Mouse (Mus musculus): Measurements from ENCODE around the gene Them5. TPM values are rescaled to one million over a fixed set of nuclear protein-coding genes. Genes with fewer than 3 reads are reported as not detected.

Them5 gene
- total and polyA plus RNA-seq, 2 experiments from 2014 or later, result not detected

DNA sequence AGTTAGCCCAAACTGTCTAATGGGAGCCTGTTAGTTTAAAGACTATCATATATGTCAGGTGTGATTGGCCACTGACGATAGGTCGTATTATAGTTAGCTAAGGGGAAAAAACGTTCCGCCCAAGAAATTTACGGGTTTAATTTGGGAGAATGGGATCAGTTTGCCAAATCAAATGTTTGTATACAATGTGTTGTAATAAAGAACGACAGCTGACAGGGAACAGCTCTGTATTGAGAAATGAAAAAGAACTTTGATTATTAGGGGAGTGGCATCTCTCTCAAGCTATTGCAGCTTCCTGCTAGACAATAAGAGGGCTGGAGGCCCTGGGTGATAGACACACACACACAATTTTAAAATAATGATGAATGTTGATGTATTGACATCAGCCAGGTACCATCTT lies 31.0 kb upstream of the Them5 start:
- TF ChIP-seq CTCF (IDR thresholded peaks at IDR 0.05; ENCODE audit: low read depth) (no peak), EP300 (IDR thresholded peaks at IDR 0.05; ENCODE audit: low read depth) (no peak)
- ATAC-seq (ENCODE audit: insufficient read depth, low read depth), result no peak
- WGBS, result 75% methylated on average over 6 of the region's 6 CpGs
- H3K9ac ChIP-seq (replicated peaks; ENCODE audit: low read depth, low read length), result peak overlapping the region; percentile 71; the same call in 1 of the 2 replicates
- no peaks in the 10 kb centered on the region for H3K9me3 ChIP-seq (replicated peaks; ENCODE audit: control insufficient read depth, low read length)
- peaks cover 12% of the 10 kb centered on the region for H3K4me1 ChIP-seq (ENCODE audit: control insufficient read depth, insufficient read depth)
- peak overlapping the region; percentile 73 for H3K4me3 ChIP-seq (ENCODE audit: low read depth, low read length)
- DNase-seq (ENCODE audit: low spot score), result no peak
- no peak overlapping the region for H3K27ac ChIP-seq (ENCODE audit: low read depth)
- no peaks in the 10 kb centered on the region for H3K27me3 ChIP-seq (ENCODE audit: control insufficient read depth, insufficient read depth, low read length)
- peak overlapping the region; percentile 80 for H3K4me2 ChIP-seq (ENCODE audit: low read depth, low read length)
- no peaks in the 10 kb centered on the region for H3K36me3 ChIP-seq (replicated peaks; ENCODE audit: control insufficient read depth, insufficient read depth, low read length)

DNA sequence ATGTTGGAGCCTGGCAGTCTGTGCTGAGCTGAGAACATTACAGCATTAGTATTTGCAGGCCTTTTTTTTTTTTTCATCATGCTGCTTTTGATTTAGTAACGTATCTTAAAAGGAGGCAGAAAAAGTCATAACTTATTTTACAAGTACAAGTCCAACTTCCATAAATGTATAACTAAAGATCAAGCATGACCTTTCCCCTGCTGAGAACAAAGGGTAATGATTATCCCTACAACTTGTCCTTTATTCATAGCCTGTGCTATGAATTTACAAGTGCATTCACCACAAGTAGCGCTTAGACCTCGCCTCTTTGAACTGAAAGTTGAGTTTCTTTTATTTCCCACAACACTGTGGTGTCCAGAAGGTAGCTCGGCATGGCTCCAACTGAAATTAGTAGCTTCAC lies 30.5 kb upstream of the Them5 start:
- Histone ChIP-seq H3K27ac (ENCODE audit: low read depth) (no peak overlapping the region), H3K4me1 (ENCODE audit: control insufficient read depth, insufficient read depth) (peaks cover 12% of the 10 kb centered on the region), H3K27me3 (ENCODE audit: control insufficient read depth, insufficient read depth, low read length) (no peaks in the 10 kb centered on the region), H3K36me3 (replicated peaks; ENCODE audit: control insufficient read depth, insufficient read depth, low read length) (no peaks in the 10 kb centered on the region), H3K4me3 (ENCODE audit: low read depth, low read length) (no peak overlapping the region), H3K9me3 (replicated peaks; ENCODE audit: control insufficient read depth, low read length) (no peaks in the 10 kb centered on the region), H3K4me2 (ENCODE audit: low read depth, low read length) (0 out of 2 replicates have a peak overlapping the region, but pooled peaks have one; percentile 80), H3K9ac (replicated peaks; ENCODE audit: low read depth, low read length) (no peak overlapping the region)
- TF ChIP-seq CTCF (IDR thresholded peaks at IDR 0.05; ENCODE audit: low read depth) (no peak), EP300 (IDR thresholded peaks at IDR 0.05; ENCODE audit: low read depth) (no peak)
- ATAC-seq (ENCODE audit: insufficient read depth, low read depth), result no peak
- no peak for DNase-seq (ENCODE audit: low spot score)
- WGBS, result 90% methylated on average over 4 of the region's 4 CpGs

- Histone ChIP-seq H3K36me3 (replicated peaks; ENCODE audit: control insufficient read depth, insufficient read depth, low read length) (peaks cover 27% of the 10 kb centered on the region), H3K27ac (ENCODE audit: low read depth) (no peak overlapping the region), H3K4me3 (ENCODE audit: low read depth, low read length) (no peak overlapping the region), H3K9ac (replicated peaks; ENCODE audit: low read depth, low read length) (no peak overlapping the region), H3K9me3 (replicated peaks; ENCODE audit: control insufficient read depth, low read length) (no peaks in the 10 kb centered on the region), H3K27me3 (ENCODE audit: control insufficient read depth, insufficient read depth, low read length) (no peaks in the 10 kb centered on the region), H3K4me2 (ENCODE audit: low read depth, low read length) (no peak overlapping the region), H3K4me1 (ENCODE audit: control insufficient read depth, insufficient read depth) (no peaks in the 10 kb centered on the region)
- TF ChIP-seq EP300 (IDR thresholded peaks at IDR 0.05; ENCODE audit: low read depth) (no peak), CTCF (IDR thresholded peaks at IDR 0.05; ENCODE audit: low read depth) (peak; percentile 26; the same call in 1 of the 2 replicates)
- 64% methylated on average over 3 of the region's 3 CpGs for WGBS
- ATAC-seq (ENCODE audit: insufficient read depth, low read depth), result no peak
- DNase-seq (ENCODE audit: low spot score), result no peak
Measured at GRCm38 (mm10) chr3:94328681-94329080, 13.2 kb upstream of the Them5 start.

GRCm38 (mm10) chr3:94334442-94334841 lies 7.5 kb upstream of the Them5 start:
- DNase-seq (ENCODE audit: low spot score), result no peak
- ATAC-seq (ENCODE audit: insufficient read depth, low read depth), result no peak
- TF ChIP-seq CTCF (IDR thresholded peaks at IDR 0.05; ENCODE audit: low read depth) (no peak), EP300 (IDR thresholded peaks at IDR 0.05; ENCODE audit: low read depth) (no peak)
- Histone ChIP-seq H3K9ac (replicated peaks; ENCODE audit: low read depth, low read length) (no peak overlapping the region), H3K4me3 (ENCODE audit: low read depth, low read length) (no peak overlapping the region), H3K36me3 (replicated peaks; ENCODE audit: control insufficient read depth, insufficient read depth, low read length) (peaks cover 10% of the 10 kb centered on the region; the same call in 1 of the 2 replicates), H3K4me2 (ENCODE audit: low read depth, low read length) (no peak overlapping the region), H3K4me1 (ENCODE audit: control insufficient read depth, insufficient read depth) (no peaks in the 10 kb centered on the region), H3K9me3 (replicated peaks; ENCODE audit: control insufficient read depth, low read length) (no peaks in the 10 kb centered on the region), H3K27me3 (ENCODE audit: control insufficient read depth, insufficient read depth, low read length) (no peaks in the 10 kb centered on the region), H3K27ac (ENCODE audit: low read depth) (no peak overlapping the region)
- 83% methylated on average over 4 of the region's 4 CpGs for WGBS

GRCm38 (mm10) chr3:94338522-94338921 lies 3.4 kb upstream of the Them5 start:
- no peak overlapping the region for H3K27ac ChIP-seq (ENCODE audit: low read depth)
- H3K36me3 ChIP-seq (replicated peaks; ENCODE audit: control insufficient read depth, insufficient read depth, low read length), result no peaks in the 10 kb centered on the region
- ATAC-seq (ENCODE audit: insufficient read depth, low read depth), result no peak
- H3K27me3 ChIP-seq (ENCODE audit: control insufficient read depth, insufficient read depth, low read length), result no peaks in the 10 kb centered on the region
- no peaks in the 10 kb centered on the region for H3K4me1 ChIP-seq (ENCODE audit: control insufficient read depth, insufficient read depth)
- DNase-seq (ENCODE audit: low spot score), result no peak
- no peak overlapping the region for H3K4me3 ChIP-seq (ENCODE audit: low read depth, low read length)
- H3K9me3 ChIP-seq (replicated peaks; ENCODE audit: control insufficient read depth, low read length), result no peaks in the 10 kb centered on the region
- H3K9ac ChIP-seq (replicated peaks; ENCODE audit: low read depth, low read length), result no peak overlapping the region
- WGBS, result 73% methylated on average over 3 of the region's 3 CpGs
- TF ChIP-seq EP300 (IDR thresholded peaks at IDR 0.05; ENCODE audit: low read depth), result no peak
- no peak for TF ChIP-seq CTCF (IDR thresholded peaks at IDR 0.05; ENCODE audit: low read depth)
- no peak overlapping the region for H3K4me2 ChIP-seq (ENCODE audit: low read depth, low read length)

GRCm38 (mm10) chr3:94342552-94342951 lies 653 bp downstream of the Them5 start:
- Histone ChIP-seq H3K4me3 (ENCODE audit: low read depth, low read length) (no peak overlapping the region), H3K36me3 (replicated peaks; ENCODE audit: control insufficient read depth, insufficient read depth, low read length) (no peaks in the 10 kb centered on the region), H3K4me1 (ENCODE audit: control insufficient read depth, insufficient read depth) (no peaks in the 10 kb centered on the region), H3K4me2 (ENCODE audit: low read depth, low read length) (no peak overlapping the region), H3K9me3 (replicated peaks; ENCODE audit: control insufficient read depth, low read length) (no peaks in the 10 kb centered on the region), H3K27me3 (ENCODE audit: control insufficient read depth, insufficient read depth, low read length) (no peaks in the 10 kb centered on the region), H3K27ac (ENCODE audit: low read depth) (no peak overlapping the region), H3K9ac (replicated peaks; ENCODE audit: low read depth, low read length) (no peak overlapping the region)
- ATAC-seq (ENCODE audit: insufficient read depth, low read depth) (no peak), DNase-seq (ENCODE audit: low spot score) (no peak)
- WGBS, result 62% methylated on average over 1 of the region's 1 CpGs
- TF ChIP-seq EP300 (IDR thresholded peaks at IDR 0.05; ENCODE audit: low read depth) (no peak), CTCF (IDR thresholded peaks at IDR 0.05; ENCODE audit: low read depth) (no peak)

All from heart, postnatal 0 days (tissue).